Mouse (Mus musculus) heart, postnatal 0 days (tissue): ENCODE data around the gene Rbm7. TPM values are rescaled to one million over a fixed set of nuclear protein-coding genes. Genes with fewer than 3 reads are reported as not detected.
A peak's percentile ranks its signal among the peaks of the same experiment; 100 is the strongest.

ENCODE experiments used
- ATAC-seq: fragments of 200-750 bp; cut with Nextera tagmentation; 2 replicates; pipeline ENCODE4 v1.8.0; 2017; ENCODE audit warnings: low read depth, moderate number of reproducible peaks, moderate library complexity; ENCODE audit not compliant: insufficient read depth
- DNase-seq: peaks from one replicate; pipeline ENCODE4 v3.0.0-alpha.2; 2016; ENCODE audit warnings: low spot score
- H3K27ac ChIP-seq: fragments of 300-500 bp; sonication (generic); 2 replicates; pipeline ENCODE4 v1.5.1; 2014; ENCODE audit warnings: low read depth, mild to moderate bottlenecking
- H3K27me3 ChIP-seq: fragments of 300-500 bp; sonication (generic); 2 replicates; pipeline ENCODE4 v1.6.1; 2014; ENCODE audit warnings: low read length, mixed read lengths; ENCODE audit not compliant: control insufficient read depth, insufficient read depth
- H3K36me3 ChIP-seq: fragments of 300-500 bp; sonication (generic); replicated peaks from 2 replicates; pipeline ENCODE4 v1.6.1; 2014; ENCODE audit warnings: low read length, mixed read lengths; ENCODE audit not compliant: control insufficient read depth, insufficient read depth
- H3K4me1 ChIP-seq: fragments of 300-500 bp; sonication (generic); 2 replicates; pipeline ENCODE4 v1.6.1; 2014; ENCODE audit warnings: antibody characterized with exemption; ENCODE audit not compliant: control insufficient read depth, insufficient read depth
- H3K4me2 ChIP-seq: fragments of 300-500 bp; sonication (generic); 2 replicates; pipeline ENCODE4 v1.6.1; 2014; ENCODE audit warnings: low read depth, mild to moderate bottlenecking, low read length, moderate library complexity
- H3K4me3 ChIP-seq: fragments of 300-500 bp; sonication (generic); 2 replicates; pipeline ENCODE4 v1.5.1; 2014; ENCODE audit warnings: low read depth, low read length
- H3K9ac ChIP-seq: fragments of 300-500 bp; sonication (generic); replicated peaks from 2 replicates; pipeline ENCODE4 v1.6.1; 2014; ENCODE audit warnings: low read depth, low read length, mixed read lengths
- H3K9me3 ChIP-seq: fragments of 300-500 bp; sonication (generic); replicated peaks from 2 replicates; pipeline ENCODE4 v1.6.1; 2016; ENCODE audit warnings: low read length; ENCODE audit not compliant: control insufficient read depth
- CTCF ChIP-seq: IDR thresholded peaks from 2 replicates; pipeline ENCODE4 v1.5.1; 2016; ENCODE audit warnings: antibody characterized with exemption, control low read depth, low read depth
- EP300 ChIP-seq: IDR thresholded peaks from 2 replicates; pipeline ENCODE4 v1.6.1; 2016; ENCODE audit warnings: antibody characterized with exemption, low read depth
- WGBS: fragments of 180-500 bp; shearing (Covaris S2); extraction: QIAGEN DNeasy Blood & Tissue Kit; methylation state at CpG from one replicate; pipeline ENCODE4 v1.1.7; 2014; 5-methylcytosine and 5-hydroxymethylcytosine counted together
- polyA plus RNA-seq: library from polyadenylated mRNA; unstranded; fragments of >200 nt; fragmentation: Nextera tagmentation; extraction: Ambion mirVana; gene quantifications from 2 replicates; pipeline ENCODE4 v1.2.1, GENCODE M21; 2015
- total RNA-seq: library from RNA; depleted of rRNA; stranded (reverse); fragments of >200 nt; gene quantifications from 2 replicates; pipeline ENCODE4 v1.2.3, GENCODE M21; 2014; ENCODE audit warnings: low replicate concordance

Rbm7 gene
- total and polyA plus RNA-seq, 2 experiments from 2014 or later: 52.2 to 68.3 TPM

DNA sequence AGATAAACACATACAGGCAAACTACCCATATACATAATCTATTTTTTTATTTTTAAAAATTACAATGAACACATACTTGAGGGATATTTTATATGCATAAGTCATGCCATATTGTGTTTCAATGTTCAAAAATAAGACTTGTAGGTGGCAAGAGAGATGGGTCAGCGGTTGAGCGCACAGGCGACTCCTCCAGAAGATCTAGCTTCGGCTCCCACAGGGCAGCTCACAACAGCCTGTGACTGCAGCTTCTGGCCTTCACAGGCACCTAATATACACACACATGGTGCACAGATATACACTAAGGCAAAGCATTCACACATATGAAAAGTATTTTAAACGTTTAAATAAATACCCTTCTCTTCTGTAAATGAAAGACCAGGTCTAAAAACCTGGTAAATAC is 35.7 kb downstream of the Rbm7 start:
- Histone ChIP-seq H3K4me1 (no peaks in the 10 kb centered on the region), H3K4me3 (no peak overlapping the region), H3K9ac (no peak overlapping the region), H3K27ac (no peak overlapping the region), H3K36me3 (no peaks in the 10 kb centered on the region), H3K27me3 (no peaks in the 10 kb centered on the region), H3K9me3 (no peaks in the 10 kb centered on the region), H3K4me2 (no peak overlapping the region)
- 86% methylated on average over 5 of the region's 5 CpGs for WGBS
- TF ChIP-seq CTCF (no peak), EP300 (no peak)
- DNase-seq: no peak
- no peak for ATAC-seq

DNA sequence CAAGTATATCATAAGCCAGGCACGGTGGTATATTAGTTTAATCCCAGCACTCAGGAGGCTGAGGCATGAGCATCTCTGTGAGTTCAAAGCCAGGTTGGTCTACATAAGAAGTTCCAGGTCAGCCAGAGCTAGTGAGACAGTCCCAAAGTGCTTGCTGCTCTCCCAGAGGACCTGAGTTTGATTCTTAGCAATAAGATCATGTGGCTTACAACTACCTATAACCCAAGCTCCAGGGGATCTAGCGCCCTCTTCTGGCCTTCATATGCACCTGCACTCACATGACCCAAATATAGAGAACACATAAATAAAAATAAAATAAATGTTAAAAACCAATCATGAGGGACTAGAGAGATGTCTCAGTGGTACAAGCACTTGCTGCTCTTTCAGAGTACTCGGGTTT is 36.2 kb downstream of the Rbm7 start:
- H3K36me3 ChIP-seq: no peaks in the 10 kb centered on the region
- H3K9ac ChIP-seq: no peak overlapping the region
- H3K4me1 ChIP-seq: no peaks in the 10 kb centered on the region
- no peak overlapping the region for H3K4me2 ChIP-seq
- TF ChIP-seq EP300 (no peak), CTCF (no peak; the same call in 1 of the 2 replicates)
- no peak for ATAC-seq
- H3K4me3 ChIP-seq: no peak overlapping the region
- 63% methylated on average over 3 of the region's 3 CpGs for WGBS
- H3K27me3 ChIP-seq: no peaks in the 10 kb centered on the region
- no peak for DNase-seq
- no peaks in the 10 kb centered on the region for H3K9me3 ChIP-seq
- H3K27ac ChIP-seq: no peak overlapping the region

DNA sequence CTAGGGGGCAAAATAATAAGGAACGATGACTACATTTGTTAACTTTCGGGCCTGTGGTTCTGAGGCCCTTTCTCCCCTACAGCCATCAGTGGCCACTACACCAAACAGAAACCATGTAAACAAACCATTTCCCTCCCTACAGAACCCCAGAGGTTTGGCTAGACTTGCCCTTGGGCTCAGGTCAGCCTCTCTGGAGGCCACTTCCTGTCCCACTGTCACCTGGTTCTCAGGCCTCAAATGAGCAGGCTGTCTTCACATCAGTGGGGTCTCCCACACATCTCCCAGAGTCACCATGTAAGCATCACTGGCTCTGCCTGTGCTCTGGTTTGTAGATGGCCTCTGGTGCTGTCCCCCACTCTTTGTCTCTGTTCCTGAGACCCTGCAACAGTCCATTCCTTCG is 39.1 kb downstream of the Rbm7 start:
- Histone ChIP-seq H3K9me3 (no peaks in the 10 kb centered on the region), H3K27ac (no peak overlapping the region), H3K36me3 (no peaks in the 10 kb centered on the region), H3K27me3 (no peaks in the 10 kb centered on the region), H3K4me3 (no peak overlapping the region), H3K4me1 (no peaks in the 10 kb centered on the region), H3K4me2 (no peak overlapping the region), H3K9ac (no peak overlapping the region)
- 87% methylated on average over 3 of the region's 3 CpGs for WGBS
- ATAC-seq: no peak
- no peak for DNase-seq
- no peak for TF ChIP-seq EP300
- TF ChIP-seq CTCF: no peak

DNA sequence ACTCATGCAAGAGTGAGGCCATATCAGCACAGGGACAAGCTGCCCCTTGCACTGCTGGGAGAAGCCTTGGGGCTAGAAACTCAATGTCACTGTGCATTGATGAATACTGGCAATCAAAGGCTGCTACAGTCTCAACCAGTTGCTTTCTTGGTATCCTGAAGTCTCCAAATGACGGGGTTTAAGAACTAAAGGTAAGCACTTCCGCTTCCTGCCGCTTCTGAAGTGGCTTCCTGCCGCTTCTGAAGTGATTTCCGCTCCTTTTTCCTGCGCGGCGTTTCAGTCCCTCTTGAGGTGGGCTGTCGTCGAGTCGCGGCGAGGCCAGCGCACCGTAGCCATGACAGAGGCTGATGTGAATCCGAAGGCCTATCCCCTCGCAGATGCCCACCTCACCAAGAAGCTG is 45.0 kb downstream of the Rbm7 start:
- H3K4me1 ChIP-seq: no peaks in the 10 kb centered on the region
- no peaks in the 10 kb centered on the region for H3K9me3 ChIP-seq
- no peak overlapping the region for H3K9ac ChIP-seq
- no peak overlapping the region for H3K4me2 ChIP-seq
- WGBS: 80% methylated on average over 17 of the region's 17 CpGs
- ATAC-seq (no peak), DNase-seq (no peak)
- no peak overlapping the region for H3K27ac ChIP-seq
- no peak for TF ChIP-seq CTCF
- no peak for TF ChIP-seq EP300
- H3K4me3 ChIP-seq: no peak overlapping the region
- no peaks in the 10 kb centered on the region for H3K36me3 ChIP-seq
- H3K27me3 ChIP-seq: no peaks in the 10 kb centered on the region

DNA sequence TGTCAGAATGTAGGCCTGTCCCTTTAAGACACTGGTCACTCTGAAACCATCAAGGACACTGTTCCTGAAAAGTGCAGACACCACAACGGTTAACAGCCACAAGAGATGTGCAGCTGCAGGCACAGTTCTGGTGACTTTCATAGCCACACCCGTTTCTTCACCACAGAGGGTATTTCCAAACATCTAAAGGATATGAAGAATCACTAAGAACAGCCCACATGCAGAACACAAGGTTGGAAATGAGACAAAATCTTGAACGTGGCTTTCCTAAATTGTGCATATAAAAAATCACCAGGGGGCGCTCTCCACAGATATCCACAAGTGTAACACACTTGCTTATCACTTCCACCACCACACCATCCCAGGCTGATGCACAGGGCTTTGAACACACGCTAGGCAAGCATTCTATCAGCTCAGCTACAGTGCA is 47.3 kb downstream of the Rbm7 start:
- 31% methylated on average over 5 of the region's 5 CpGs for WGBS

DNA sequence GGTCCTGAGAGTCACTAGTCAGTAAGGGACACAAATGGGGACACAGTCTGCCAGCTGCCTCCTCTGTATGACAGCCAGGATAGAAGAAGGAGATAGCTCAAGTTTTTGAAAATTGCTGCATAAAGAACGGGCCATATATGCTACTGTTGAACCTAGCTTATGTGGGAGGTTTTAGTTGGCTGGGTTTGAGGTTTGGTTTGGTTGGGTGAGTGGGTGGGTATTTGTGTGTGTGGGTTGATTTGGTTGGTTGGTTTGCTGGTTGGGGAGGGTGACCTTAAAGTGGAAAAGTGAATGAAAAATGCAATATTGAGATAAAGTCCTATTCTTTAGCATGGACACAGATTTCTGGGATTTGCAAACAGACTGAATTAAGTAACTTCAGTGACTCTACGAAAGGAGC is 50.3 kb downstream of the Rbm7 start:
- Histone ChIP-seq H3K4me1 (no peaks in the 10 kb centered on the region), H3K9ac (no peak overlapping the region), H3K27ac (no peak overlapping the region), H3K27me3 (no peaks in the 10 kb centered on the region), H3K36me3 (no peaks in the 10 kb centered on the region), H3K9me3 (no peaks in the 10 kb centered on the region), H3K4me2 (no peak overlapping the region), H3K4me3 (no peak overlapping the region)
- DNase-seq (no peak), ATAC-seq (no peak)
- WGBS: 75% methylated on average over 2 of the region's 2 CpGs
- no peak for TF ChIP-seq CTCF
- TF ChIP-seq EP300: no peak

More for the DNA sequence above, 47.3 kb downstream of the Rbm7 start:
- Histone ChIP-seq H3K4me2 (no peak overlapping the region), H3K27ac (no peak overlapping the region), H3K36me3 (no peaks in the 10 kb centered on the region), H3K27me3 (no peaks in the 10 kb centered on the region), H3K9me3 (no peaks in the 10 kb centered on the region), H3K4me1 (no peaks in the 10 kb centered on the region), H3K9ac (no peak overlapping the region), H3K4me3 (no peak overlapping the region)
- no peak for ATAC-seq
- TF ChIP-seq CTCF (peak; percentile 40), EP300 (no peak)
- DNase-seq: peak; percentile 11
